Mouse (Mus musculus) heart, adult 2 months (tissue): ENCODE data around the gene Kirrel3.

Experiments
- CTCF ChIP-seq: fragments of 200-600 bp; IDR thresholded peaks from 2 replicates; pipeline ENCODE4 v1.8.1; 2022; ENCODE audit warnings: antibody characterized with exemption, mild to moderate bottlenecking, moderate library complexity
- EP300 ChIP-seq: fragments of 200-500 bp; IDR thresholded peaks from 2 replicates; pipeline ENCODE4 v1.6.1; 2011; ENCODE audit warnings: low read depth, low read length, control low read depth; ENCODE audit not compliant: insufficient read depth
- POLR2A ChIP-seq: fragments of 200-500 bp; IDR thresholded peaks from 2 replicates; pipeline ENCODE4 v1.6.1; 2011; ENCODE audit warnings: mild to moderate bottlenecking, low read depth, low read length, control low read depth; ENCODE audit not compliant: insufficient read depth

DNA sequence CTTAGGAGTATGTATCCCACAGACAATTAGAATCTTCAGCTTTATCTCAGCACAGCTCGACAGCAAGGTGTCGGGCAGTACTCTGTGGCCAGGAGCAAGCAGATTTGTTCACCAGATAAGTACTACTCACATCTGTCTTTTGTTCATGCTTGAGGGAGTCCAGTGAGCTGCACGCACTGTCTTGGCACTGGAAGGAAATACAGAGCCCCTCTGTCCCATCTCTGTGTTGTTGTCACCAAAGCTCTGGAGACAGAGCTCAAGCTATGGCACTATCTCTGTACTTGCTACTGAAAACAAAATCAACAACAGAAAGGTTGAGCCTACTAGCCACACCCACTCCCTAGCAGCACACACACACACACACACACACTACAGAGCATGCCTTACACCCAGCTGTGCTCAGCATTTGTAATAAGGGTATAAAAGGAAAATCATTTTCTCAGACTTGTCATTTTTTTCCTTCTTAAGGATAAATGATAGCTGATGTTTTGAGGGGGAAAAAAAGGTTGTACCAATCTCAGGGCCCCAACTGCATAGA, 106.4 kb downstream of the Kirrel3 start:
- TF ChIP-seq EP300 (no peak), CTCF (no peak), POLR2A (no peak)
